Mouse (Mus musculus) B cell, adult 2 months (primary cell): ENCODE results near the gene Ulk4.

Source experiments
- DNase-seq, 2 experiments: peaks; one replicate each; pipeline ENCODE4 v3.0.0; 2022

Gene Ulk4

GRCm38 (mm10) chr9:121001681-121002540 lies 275.1 kb downstream of the Ulk4 start:
- DNase-seq, result no peak

GRCm38 (mm10) chr9:121000641-121001320 lies 276.2 kb downstream of the Ulk4 start:
- DNase-seq, result no peak

- DNase-seq, result no peak
Measured at GRCm38 (mm10) chr9:120998696-120999095, 278.3 kb downstream of the Ulk4 start.

GRCm38 (mm10) chr9:120994223-120995155 lies 282.5 kb downstream of the Ulk4 start:
- no peak for DNase-seq

GRCm38 (mm10) chr9:120993004-120993403 lies 284.0 kb downstream of the Ulk4 start:
- DNase-seq, result no peak

GRCm38 (mm10) chr9:120991801-120992200 lies 285.2 kb downstream of the Ulk4 start:
- DNase-seq, result no peak

- no peak for DNase-seq
Measured at GRCm38 (mm10) chr9:120989806-120990700, 286.9 kb downstream of the Ulk4 start.

GRCm38 (mm10) chr9:120988088-120988487 lies 288.9 kb downstream of the Ulk4 start:
- no peak for DNase-seq

GRCm38 (mm10) chr9:120986994-120987393 lies 290.0 kb downstream of the Ulk4 start:
- no peak for DNase-seq

- no peak for DNase-seq
Measured at GRCm38 (mm10) chr9:120986255-120986654, 290.7 kb downstream of the Ulk4 start.

- no peak for DNase-seq
Measured at GRCm38 (mm10) chr9:120985524-120985923, 291.5 kb downstream of the Ulk4 start.

GRCm38 (mm10) chr9:120985009-120985408 lies 292.0 kb downstream of the Ulk4 start:
- DNase-seq, result no peak

- no peak for DNase-seq
Measured at GRCm38 (mm10) chr9:120984509-120984908, 292.5 kb downstream of the Ulk4 start.

GRCm38 (mm10) chr9:120983849-120984248 lies 293.1 kb downstream of the Ulk4 start:
- DNase-seq, result no peak

GRCm38 (mm10) chr9:120981777-120982176 lies 295.2 kb downstream of the Ulk4 start:
- DNase-seq, result no peak

GRCm38 (mm10) chr9:120976856-120977255 lies 300.1 kb downstream of the Ulk4 start:
- no peak for DNase-seq

GRCm38 (mm10) chr9:120976158-120976557 lies 300.8 kb downstream of the Ulk4 start:
- DNase-seq, result no peak

GRCm38 (mm10) chr9:120974209-120974608 lies 302.8 kb downstream of the Ulk4 start:
- no peak for DNase-seq

GRCm38 (mm10) chr9:120973026-120973515 lies 303.9 kb downstream of the Ulk4 start:
- no peak for DNase-seq

GRCm38 (mm10) chr9:120965007-120965406 lies 312.0 kb downstream of the Ulk4 start:
- DNase-seq, result no peak

GRCm38 (mm10) chr9:120964224-120964623 lies 312.8 kb downstream of the Ulk4 start:
- DNase-seq, result no peak

- no peak for DNase-seq
Measured at GRCm38 (mm10) chr9:120963720-120964119, 313.3 kb downstream of the Ulk4 start.
